Mouse (Mus musculus) gastrocnemius, adult 18-20 months (tissue): ENCODE measurements at regions not wholly inside any gene's neighbourhood (a gene's known extent, or its start where the extent isn't known, plus 50 kb on each side); places are given as distances from the start of the nearest gene placed in this dataset.

ENCODE experiments used
- DNase-seq: peaks from one replicate; pipeline ENCODE4 v3.0.0; 2021; ENCODE audit warnings: low spot score

- no peak for DNase-seq
These were observed 356.6 kb downstream of the Smarca1 start for GRCm38 (mm10) chrX:47536130-47536529.

- DNase-seq, result peak; percentile 26
These were observed 397.7 kb downstream of the Smarca1 start for GRCm38 (mm10) chrX:47495056-47495455.

- no peak for DNase-seq
These were observed 410.0 kb downstream of the Smarca1 start for GRCm38 (mm10) chrX:47482728-47483127.

GRCm38 (mm10) chrX:47478226-47478625 is 414.5 kb downstream of the Smarca1 start:
- no peak for DNase-seq

- DNase-seq, result no peak
These were observed 425.9 kb downstream of the Smarca1 start for GRCm38 (mm10) chrX:47466721-47467499.

- no peak for DNase-seq
These were observed 430.9 kb downstream of the Smarca1 start for GRCm38 (mm10) chrX:47461660-47462490.
